ENCODE assay signal across 22 mouse cellular contexts in genomic region chr2:135879356-135879755, GRCm38 (mm10).
A peak's percentile ranks its signal among the peaks of the same experiment; 100 is the strongest.
DNase-seq lines count a peak whose midpoint lies in the region; ATAC-seq and TF ChIP-seq lines count a peak whose summit lies in the region.
"Had no signal": no experiment of that assay in that cellular context is flagged by ENCODE, and none has a peak within 500 bp of the region (broad histone marks: within the 10 kb centered on the region; RNA-seq: fewer than 3 reads in every experiment).

No protein-coding gene starts in this region.

- peak overlapping the region; percentile 63 for H3K27ac ChIP-seq in heart, embryonic 13.5 days (replicated peaks)
- H3K27ac ChIP-seq in heart, postnatal 0 days (ENCODE audit: low read depth): peak overlapping the region; percentile 53; the same call in 1 of the 2 replicates
- peak overlapping the region; percentile 65; the same call in 1 of the 2 replicates for H3K27ac ChIP-seq in lung, embryonic 14.5 days (ENCODE audit: low read depth)
- H3K27ac ChIP-seq in limb, embryonic 13.5 days: peak overlapping the region; percentile 48; the same call in 1 of the 2 replicates
- H3K27ac ChIP-seq: gastrocnemius, adult 2 months; hindbrain, embryonic 12.5 days had no signal

- TF ChIP-seq EP300 in heart, postnatal 0 days (IDR thresholded peaks at IDR 0.05; ENCODE audit: low read depth): no peak

- DNase-seq in heart, postnatal 36 days: no peak
- DNase-seq in heart, postnatal 0 days (ENCODE audit: low spot score): no peak
- no peak for DNase-seq in heart, postnatal 10 days
- DNase-seq in lung, embryonic 14.5 days: no peak
- no peak for DNase-seq in lung, postnatal 4 days
- no peak for DNase-seq in left cerebral cortex, postnatal 14 days (ENCODE audit: low spot score in 2 of 2)
- DNase-seq: adrenal gland, adult 2 months; adrenal gland, postnatal 25 days; cerebellum, adult 18-20 months; cerebellum, adult 9-11 months; cerebellum, postnatal 36 days; gastrocnemius, adult 2 months; gastrocnemius, postnatal 25 days had no signal

- H3K9me3 ChIP-seq in heart, embryonic 13.5 days: no peaks in the 10 kb centered on the region
- H3K9me3 ChIP-seq in heart, postnatal 0 days (replicated peaks; ENCODE audit: control insufficient read depth, low read length): no peaks in the 10 kb centered on the region
- no peaks in the 10 kb centered on the region for H3K9me3 ChIP-seq in lung, embryonic 14.5 days (ENCODE audit: low read depth, low read length)
- H3K9me3 ChIP-seq in limb, embryonic 13.5 days: no peaks in the 10 kb centered on the region
- H3K9me3 ChIP-seq: embryonic facial prominence, embryonic 15.5 days; forebrain, embryonic 10.5 days; hindbrain, embryonic 12.5 days had no signal

- TF ChIP-seq CTCF in heart, postnatal 0 days (IDR thresholded peaks at IDR 0.05; ENCODE audit: low read depth): no peak
- no peak for TF ChIP-seq CTCF in lung, embryonic 14.5 days (IDR thresholded peaks at IDR 0.05; ENCODE audit: low read depth)

- no peak for ATAC-seq in heart, embryonic 13.5 days (ENCODE audit: extremely low read depth, insufficient number of reproducible peaks, low FRiP score, low TSS enrichment)
- no peak for ATAC-seq in heart, postnatal 0 days (ENCODE audit: insufficient read depth, low read depth)
- ATAC-seq in lung, embryonic 14.5 days (ENCODE audit: insufficient read depth): no peak
- ATAC-seq in limb, embryonic 13.5 days (ENCODE audit: low FRiP score, low read depth): no peak
- ATAC-seq: forebrain, embryonic 14.5 days; hindbrain, embryonic 16.5 days; inflammation-experienced regulatory T-cells, adult 6 months had no signal

- no peak overlapping the region for H3K4me2 ChIP-seq in heart, embryonic 13.5 days
- no peak overlapping the region for H3K4me2 ChIP-seq in heart, postnatal 0 days (ENCODE audit: low read depth, low read length)
- no peak overlapping the region for H3K4me2 ChIP-seq in lung, embryonic 14.5 days
- H3K4me2 ChIP-seq in limb, embryonic 13.5 days (replicated peaks): no peak overlapping the region
- H3K4me2 ChIP-seq: embryonic facial prominence, embryonic 15.5 days; hindbrain, embryonic 12.5 days had no signal

- H3K36me3 ChIP-seq in heart, embryonic 13.5 days: no peaks in the 10 kb centered on the region
- no peaks in the 10 kb centered on the region for H3K36me3 ChIP-seq in heart, postnatal 0 days (replicated peaks; ENCODE audit: control insufficient read depth, insufficient read depth, low read length)
- no peaks in the 10 kb centered on the region for H3K36me3 ChIP-seq in lung, embryonic 14.5 days (ENCODE audit: insufficient read depth)
- H3K36me3 ChIP-seq in limb, embryonic 13.5 days: no peaks in the 10 kb centered on the region
- H3K36me3 ChIP-seq: embryonic facial prominence, embryonic 15.5 days; forebrain, embryonic 10.5 days; hindbrain, embryonic 12.5 days had no signal

- intact Hi-C loops in heart, postnatal 36 days (cut with DNase I): no loop called here
- intact Hi-C loops in heart, postnatal 10 days (cut with DNase I): no loop called here
- intact Hi-C loops in left cerebral cortex, postnatal 14 days (cut with DNase I): no loop called here

- no peak overlapping the region for H3K9ac ChIP-seq in heart, embryonic 13.5 days
- H3K9ac ChIP-seq in heart, postnatal 0 days (replicated peaks; ENCODE audit: low read depth, low read length): no peak overlapping the region
- H3K9ac ChIP-seq in lung, embryonic 14.5 days: no peak overlapping the region
- H3K9ac ChIP-seq in limb, embryonic 13.5 days: no peak overlapping the region
- H3K9ac ChIP-seq: embryonic facial prominence, embryonic 15.5 days; hindbrain, embryonic 12.5 days had no signal

- no peaks in the 10 kb centered on the region for H3K27me3 ChIP-seq in heart, embryonic 13.5 days (replicated peaks)
- H3K27me3 ChIP-seq in heart, postnatal 0 days (ENCODE audit: control insufficient read depth, insufficient read depth, low read length): no peaks in the 10 kb centered on the region
- H3K27me3 ChIP-seq in lung, embryonic 14.5 days (ENCODE audit: insufficient read depth, low read length): no peaks in the 10 kb centered on the region
- no peaks in the 10 kb centered on the region for H3K27me3 ChIP-seq in limb, embryonic 13.5 days
- H3K27me3 ChIP-seq: embryonic facial prominence, embryonic 15.5 days; hindbrain, embryonic 12.5 days had no signal

- peaks cover 15% of the 10 kb centered on the region for H3K4me1 ChIP-seq in heart, embryonic 13.5 days
- peaks cover 18% of the 10 kb centered on the region; the same call in 1 of the 2 replicates for H3K4me1 ChIP-seq in heart, postnatal 0 days (ENCODE audit: control insufficient read depth, insufficient read depth)
- H3K4me1 ChIP-seq in lung, embryonic 14.5 days (ENCODE audit: insufficient read depth): no peaks in the 10 kb centered on the region; the same call in 1 of the 2 replicates
- peaks cover 11% of the 10 kb centered on the region for H3K4me1 ChIP-seq in limb, embryonic 13.5 days
- H3K4me1 ChIP-seq: hindbrain, embryonic 12.5 days had no signal

- H3K4me3 ChIP-seq in heart, embryonic 13.5 days: no peak overlapping the region
- no peak overlapping the region for H3K4me3 ChIP-seq in heart, postnatal 0 days (ENCODE audit: low read depth, low read length)
- H3K4me3 ChIP-seq in lung, embryonic 14.5 days (ENCODE audit: low read depth, low read length): no peak overlapping the region
- H3K4me3 ChIP-seq in limb, embryonic 13.5 days: no peak overlapping the region
- H3K4me3 ChIP-seq: embryonic facial prominence, embryonic 15.5 days; erythroblast, embryonic 14.5 days; forebrain, embryonic 10.5 days; gastrocnemius, adult 2 months; hindbrain, embryonic 12.5 days had no signal

- 78% methylated on average over 7 of the region's 7 CpGs for WGBS in heart, embryonic 13.5 days
- 79% methylated on average over 7 of the region's 7 CpGs for WGBS in heart, postnatal 0 days
- WGBS in lung, embryonic 14.5 days: 86% methylated on average over 7 of the region's 7 CpGs
- WGBS in limb, embryonic 13.5 days: 95% methylated on average over 7 of the region's 7 CpGs
